Mouse (Mus musculus) thymus, postnatal 25 days (tissue): Measurements from ENCODE around the gene Auts2.

Source experiments
- DNase-seq: peaks from one replicate; pipeline ENCODE4 v3.0.0; 2022

Auts2 gene

GRCm38 (mm10) chr5:131492535-131492934 is 1050.6 kb downstream of the Auts2 start:
- DNase-seq, result no peak

DNA sequence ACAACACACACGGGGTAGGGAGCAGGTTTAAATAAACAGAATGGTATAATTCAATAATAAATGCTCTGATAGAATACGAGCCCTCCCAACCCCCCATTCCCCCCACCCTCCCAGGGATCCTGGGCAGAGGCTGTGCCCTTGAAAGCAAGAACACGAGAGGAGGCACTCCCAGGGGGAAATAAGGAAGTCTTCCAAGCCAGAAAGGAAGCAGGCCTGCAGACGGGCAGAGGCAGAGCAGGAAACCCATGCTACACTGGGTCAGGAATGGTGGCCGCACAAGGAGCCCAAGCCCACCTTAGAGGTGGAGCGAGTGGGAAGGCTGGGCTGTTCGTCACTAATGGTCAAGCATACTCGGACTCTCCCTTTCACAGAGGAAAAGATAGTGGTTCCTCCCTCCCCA is 1051.3 kb downstream of the Auts2 start:
- DNase-seq, result no peak

DNA sequence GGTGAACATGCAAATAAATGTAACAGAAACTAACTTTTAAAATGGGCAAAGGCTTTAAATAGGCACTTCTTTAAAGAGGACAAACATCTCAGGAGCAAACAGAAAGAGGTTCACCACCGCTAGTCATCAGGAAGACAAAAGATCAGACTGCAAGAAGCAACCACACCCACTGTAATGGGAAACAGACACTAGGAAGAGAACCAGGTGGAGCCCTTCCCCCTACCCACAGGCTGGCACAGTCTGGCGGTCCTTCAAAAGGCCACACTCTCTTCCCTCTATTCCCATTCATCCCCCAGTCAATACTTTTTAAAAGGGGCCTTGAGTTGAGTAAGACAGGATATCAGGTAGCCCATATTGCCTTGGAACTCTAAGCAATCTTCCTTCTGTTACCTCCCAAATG is 1052.3 kb downstream of the Auts2 start:
- no peak for DNase-seq

DNA sequence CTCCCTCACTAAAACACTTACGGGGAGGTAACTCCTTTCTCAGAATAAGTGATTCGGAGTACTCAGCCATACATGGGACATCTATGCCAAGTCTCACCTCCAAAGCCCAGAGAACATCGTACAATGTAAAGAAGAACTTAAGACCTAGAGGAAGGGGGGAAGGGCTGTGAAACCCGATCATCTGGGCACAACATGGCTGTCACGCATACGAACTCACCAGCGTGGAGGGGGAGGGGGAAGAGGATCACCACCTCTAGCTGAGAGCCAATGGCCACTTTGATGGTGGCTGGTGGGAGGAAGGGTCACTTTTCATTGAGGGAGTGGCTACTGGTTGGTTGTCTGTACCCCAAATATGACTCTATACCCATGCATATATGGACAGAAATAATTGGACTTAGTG is 1053.3 kb downstream of the Auts2 start:
- no peak for DNase-seq

- DNase-seq, result no peak
Observed at GRCm38 (mm10) chr5:131486527-131486926, 1056.6 kb downstream of the Auts2 start.

DNA sequence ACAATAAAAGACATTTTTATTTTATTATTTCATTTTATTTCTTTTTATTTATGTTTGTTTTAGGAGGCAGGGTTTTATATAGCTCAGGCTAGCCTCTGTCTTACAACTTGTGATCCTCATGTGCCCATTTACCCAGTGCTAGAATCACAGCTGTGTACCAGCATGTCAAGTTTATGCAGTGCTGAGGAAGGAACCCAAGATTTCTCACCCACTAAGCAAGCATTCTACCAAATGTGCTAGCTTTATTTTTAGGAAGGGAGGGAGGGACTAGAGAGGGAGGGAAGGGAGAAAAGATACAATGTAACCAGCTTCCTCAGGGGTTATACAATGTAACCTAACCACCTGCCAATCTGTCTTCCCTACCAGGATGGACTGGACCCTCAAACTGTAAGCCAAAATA is 1067.9 kb downstream of the Auts2 start:
- no peak for DNase-seq

GRCm38 (mm10) chr5:131468609-131469008 is 1074.5 kb downstream of the Auts2 start:
- DNase-seq, result no peak

GRCm38 (mm10) chr5:131466131-131466530 is 1077.0 kb downstream of the Auts2 start:
- DNase-seq, result no peak

DNA sequence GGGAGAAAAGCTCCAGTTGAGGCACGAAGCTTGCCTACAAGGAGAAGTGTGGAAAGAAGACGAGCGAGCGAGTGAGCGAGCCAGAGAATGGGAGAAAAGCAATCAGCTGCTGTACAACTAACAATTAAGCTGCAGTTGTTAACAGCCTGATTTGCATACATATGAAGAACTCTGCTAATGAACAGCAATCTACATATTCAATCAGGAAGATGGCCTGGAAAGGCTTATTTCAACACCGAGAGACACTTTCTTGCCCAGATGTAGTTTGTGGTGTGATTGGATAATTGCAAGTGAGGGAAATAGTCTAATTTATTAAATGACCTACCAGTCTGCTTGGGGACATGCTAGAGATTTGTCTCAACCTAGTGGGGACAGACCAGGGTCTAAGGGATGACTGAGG is 1079.7 kb downstream of the Auts2 start:
- DNase-seq, result no peak

GRCm38 (mm10) chr5:131459951-131460350 is 1083.2 kb downstream of the Auts2 start:
- no peak for DNase-seq

DNA sequence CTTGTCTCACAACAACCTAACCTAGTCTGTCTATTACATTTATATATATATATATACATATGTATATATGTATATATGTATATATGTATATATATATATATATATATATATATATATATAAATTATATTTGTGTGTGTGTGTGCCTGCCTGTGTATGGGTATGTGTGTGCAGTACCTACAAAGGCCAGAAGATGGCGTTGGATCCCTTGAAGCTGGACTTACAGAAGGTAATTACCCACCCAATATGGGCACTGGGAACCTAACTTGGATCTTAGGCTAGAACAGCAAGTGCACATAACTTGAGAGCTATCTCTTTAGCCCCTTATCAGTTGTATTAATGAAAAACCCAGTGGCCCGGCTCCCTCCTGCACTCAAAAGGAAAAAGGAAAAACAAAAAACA is 1083.6 kb downstream of the Auts2 start:
- DNase-seq, result no peak

DNA sequence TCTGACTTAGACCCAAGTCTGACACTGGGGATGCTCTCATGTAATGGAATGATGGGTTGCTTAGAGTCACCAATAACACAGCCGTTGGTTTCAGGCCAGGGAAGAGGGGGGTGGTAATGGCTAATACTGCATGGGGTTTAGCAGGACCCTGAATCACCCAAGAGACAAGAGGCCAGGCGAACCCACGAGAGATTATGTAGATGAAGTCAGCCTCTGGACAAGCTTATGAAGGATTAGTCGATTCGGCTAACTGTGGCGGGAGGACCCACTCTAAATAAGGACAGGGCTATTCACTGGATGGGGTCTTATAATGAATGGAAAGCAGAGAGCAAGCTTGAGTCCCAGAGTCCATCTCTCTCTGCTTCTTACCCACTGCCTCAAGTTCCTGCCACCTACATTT is 1084.4 kb downstream of the Auts2 start:
- DNase-seq, result no peak

- DNase-seq, result no peak
Observed at GRCm38 (mm10) chr5:131457999-131458398, 1085.1 kb downstream of the Auts2 start.

- no peak for DNase-seq
Observed at GRCm38 (mm10) chr5:131449181-131449868, 1093.8 kb downstream of the Auts2 start.

DNA sequence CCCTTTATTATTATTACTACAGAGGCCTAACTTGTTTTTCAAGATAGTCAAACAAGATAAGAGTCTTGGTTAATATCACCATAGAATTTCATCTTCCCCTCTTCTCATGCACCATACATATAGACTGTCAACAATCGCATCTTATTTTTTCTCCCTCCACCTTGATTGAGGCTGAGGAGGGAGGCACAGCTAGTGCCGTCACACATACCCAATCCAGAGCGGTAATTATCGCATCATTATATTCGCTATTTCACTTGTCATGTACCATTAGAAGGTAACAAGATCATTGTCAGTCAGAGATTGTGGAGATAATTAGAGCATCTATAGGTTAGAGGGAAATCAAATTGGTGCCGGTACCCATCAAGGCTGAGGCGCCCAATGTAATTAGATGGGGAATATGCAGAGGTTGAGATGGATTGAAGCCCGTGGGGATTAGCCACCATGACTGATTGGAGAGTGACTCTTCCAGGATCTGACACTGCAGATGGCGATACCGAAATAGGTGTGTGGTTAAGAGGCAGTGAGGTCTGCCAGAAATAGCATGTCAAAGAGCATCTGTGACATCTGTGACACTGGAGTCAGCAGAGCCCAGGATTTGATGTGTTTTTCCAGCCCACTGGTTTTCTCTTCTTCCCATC is 1107.8 kb downstream of the Auts2 start:
- no peak for DNase-seq

GRCm38 (mm10) chr5:131433291-131433690 is 1109.9 kb downstream of the Auts2 start:
- no peak for DNase-seq

DNA sequence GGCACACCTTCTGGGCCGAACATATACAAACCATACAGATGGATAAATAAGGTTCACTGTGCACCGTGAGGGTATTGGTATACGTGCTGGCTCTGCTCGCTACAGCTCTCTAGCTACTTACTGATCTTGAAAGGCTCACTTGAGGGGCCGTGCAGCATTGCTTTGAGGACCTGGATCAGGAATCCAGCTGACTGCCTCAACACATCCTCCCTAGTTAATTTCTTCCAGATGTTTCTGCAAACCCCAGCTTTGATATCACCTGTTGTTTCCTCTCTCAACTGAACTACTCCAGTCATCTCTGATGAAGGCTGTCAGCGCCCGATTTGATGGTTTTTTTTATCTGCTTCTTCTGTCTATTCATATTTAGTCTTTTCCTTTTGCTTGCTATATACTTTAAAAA is 1111.2 kb downstream of the Auts2 start:
- DNase-seq, result no peak

DNA sequence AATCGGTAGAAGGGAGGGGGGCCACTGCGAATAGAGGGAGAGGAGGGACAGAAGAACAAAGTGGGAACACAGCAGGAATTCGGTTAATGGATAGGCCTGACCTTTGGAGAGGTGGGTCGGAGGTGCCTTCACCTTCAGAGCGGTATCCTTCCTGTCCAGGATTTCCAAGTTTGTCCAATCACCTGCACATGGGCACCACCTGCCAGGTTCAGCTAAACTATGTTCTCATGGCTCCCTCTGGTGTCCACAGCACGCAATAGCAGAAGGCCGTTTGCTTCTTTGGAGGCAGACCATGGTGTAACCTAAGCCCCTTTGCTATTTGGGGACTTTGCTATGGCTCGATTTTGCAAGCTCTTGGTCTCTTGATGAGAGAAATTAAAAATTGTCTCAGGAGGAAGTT is 1113.0 kb downstream of the Auts2 start:
- peak; percentile 12 for DNase-seq

DNA sequence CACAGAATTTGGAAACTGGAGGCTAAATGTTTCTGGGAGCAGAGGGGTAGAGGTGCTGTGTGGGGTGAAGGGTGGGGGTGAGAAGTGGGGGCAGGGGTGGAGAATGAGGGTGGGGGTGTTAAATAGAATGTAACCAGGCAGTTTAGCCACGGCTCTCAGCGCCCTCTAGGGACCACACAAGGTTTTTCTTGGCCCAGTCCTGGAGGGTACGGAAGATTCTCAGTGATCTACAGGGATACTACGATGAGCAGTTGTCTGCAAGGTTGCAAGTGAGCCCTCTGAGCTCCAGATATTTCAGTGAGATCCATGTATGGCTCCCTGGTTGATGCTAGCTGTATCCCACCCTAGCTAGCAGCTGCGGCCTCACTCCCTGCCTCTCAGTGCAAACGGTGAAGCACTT is 1113.6 kb downstream of the Auts2 start:
- DNase-seq, result no peak

DNA sequence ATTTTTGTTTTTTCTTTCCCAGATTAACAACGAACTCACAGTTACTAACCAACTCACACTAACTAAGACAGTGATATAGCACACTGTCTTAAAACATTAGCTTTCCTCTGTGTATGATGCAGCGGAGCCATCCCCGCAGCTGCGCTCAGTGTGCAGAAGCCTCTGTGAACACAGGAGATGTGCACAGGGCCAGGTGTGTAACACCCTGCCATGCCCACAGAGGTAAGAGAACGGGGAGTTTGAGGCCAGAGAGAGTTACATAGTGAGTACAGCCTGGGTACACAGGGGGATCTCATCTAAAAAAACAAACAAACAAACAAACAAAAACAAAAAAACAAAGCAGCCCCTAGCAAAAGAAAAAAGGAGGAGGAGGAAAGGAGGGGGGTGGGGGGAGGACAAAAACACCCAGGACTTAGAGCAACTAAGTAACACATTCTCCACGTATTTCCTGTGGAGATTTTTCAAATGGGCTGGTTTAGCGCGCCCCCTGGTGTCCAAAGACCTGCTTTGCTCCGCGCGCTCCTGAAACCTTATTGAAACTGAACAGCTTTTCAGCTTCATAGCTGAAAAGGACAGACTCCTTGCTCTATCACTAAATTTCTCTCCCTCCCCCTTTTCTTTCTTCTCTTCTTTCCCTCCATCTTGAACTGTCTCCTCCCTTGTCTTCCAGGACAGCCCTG is 1115.3 kb downstream of the Auts2 start:
- DNase-seq, result peak; percentile 12

DNA sequence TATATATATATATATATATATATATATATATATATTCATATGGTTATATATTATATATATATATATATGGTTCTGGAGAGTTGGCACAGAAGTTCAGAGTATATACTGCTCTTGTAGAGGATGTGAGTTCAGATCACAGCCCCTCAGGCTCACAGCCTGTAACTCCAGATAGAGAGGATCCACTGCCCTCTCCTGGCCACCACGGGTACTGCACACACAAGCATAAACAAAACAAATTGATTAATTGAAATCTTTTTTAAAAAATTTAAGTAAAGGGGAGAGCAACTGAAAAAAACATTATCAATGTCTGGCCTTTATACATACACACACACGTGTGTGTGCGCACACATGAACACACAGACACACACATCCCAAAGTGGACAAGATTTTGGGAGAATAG is 1120.4 kb downstream of the Auts2 start:
- no peak for DNase-seq

GRCm38 (mm10) chr5:131420406-131420805 is 1122.7 kb downstream of the Auts2 start:
- no peak for DNase-seq

DNA sequence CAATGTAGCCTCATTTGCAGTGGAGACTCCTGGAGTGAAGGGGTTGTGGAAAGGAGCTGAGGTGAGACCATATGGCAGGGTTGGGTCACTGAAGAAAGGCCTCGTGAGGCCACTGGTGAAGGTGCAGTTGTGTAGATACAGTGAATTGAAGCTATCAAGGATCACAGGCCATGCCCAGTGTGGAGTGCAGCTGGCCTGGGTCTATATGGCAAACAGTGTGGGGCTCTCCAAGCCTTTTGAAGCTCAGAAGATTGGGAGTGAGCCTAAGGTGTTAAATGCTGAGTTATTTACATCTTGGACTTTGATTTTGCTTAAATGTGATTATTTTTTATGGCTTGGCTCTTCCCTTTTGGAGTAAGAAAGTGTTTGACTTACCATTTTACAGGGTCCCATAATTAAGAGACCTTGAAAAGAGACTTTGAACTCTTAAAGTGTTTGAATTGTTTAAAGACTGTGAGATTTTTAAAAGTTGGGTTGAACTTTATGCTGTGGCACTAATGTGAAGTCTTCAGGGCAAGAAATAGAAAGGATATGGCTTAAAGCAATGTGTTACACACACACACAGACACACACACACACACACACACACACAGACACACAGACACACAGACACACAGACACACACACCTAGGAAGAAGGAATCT is 1127.1 kb downstream of the Auts2 start:
- no peak for DNase-seq

DNA sequence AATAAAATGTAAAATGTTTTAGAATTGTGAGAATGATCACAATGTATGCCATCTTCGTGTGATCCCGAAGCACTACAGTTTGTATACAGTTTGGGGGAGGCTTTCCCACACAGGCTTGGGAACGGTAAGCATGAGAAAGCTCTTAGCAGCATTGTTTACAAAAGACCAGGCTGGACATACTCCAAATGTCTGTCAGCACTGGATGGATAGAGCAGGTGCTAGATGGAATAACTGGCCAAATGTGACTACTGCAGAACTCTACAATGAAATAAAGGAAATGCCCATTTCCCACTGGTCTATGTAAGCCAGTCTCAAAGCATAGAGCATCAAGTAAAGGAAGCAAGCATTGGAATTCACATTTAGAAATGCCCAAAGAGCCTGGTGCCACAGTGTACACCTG is 1144.9 kb downstream of the Auts2 start:
- DNase-seq, result no peak
